Mouse (Mus musculus) heart, embryonic 15.5 days (tissue): ENCODE data around the gene Nucb1. TPM values are rescaled to one million over a fixed set of nuclear protein-coding genes. Genes with fewer than 3 reads are reported as not detected.
"Not testable (repeated sequence)": the region's sequence is repeated elsewhere in the genome, so short reads cannot be mapped to it uniquely, and the experiment has no call there.

Experiments used
- ATAC-seq: fragments of 200-750 bp; cut with Nextera tagmentation; replicated peaks from 2 replicates; pipeline ENCODE4 v1.8.0; 2017; ENCODE audit warnings: low read depth, moderate TSS enrichment; ENCODE audit not compliant: insufficient number of reproducible peaks, insufficient read depth, low FRiP score
- H3K27ac ChIP-seq: fragments of 300-500 bp; sonication (generic); 2 replicates; pipeline ENCODE4 v1.5.1; 2015; ENCODE audit warnings: mild to moderate bottlenecking, inconsistent platforms
- H3K27me3 ChIP-seq: fragments of 300-500 bp; sonication (generic); 2 replicates; pipeline ENCODE4 v1.6.1; 2015; ENCODE audit warnings: inconsistent platforms
- H3K36me3 ChIP-seq: fragments of 300-500 bp; sonication (generic); 2 replicates; pipeline ENCODE4 v1.6.1; 2015; ENCODE audit warnings: mild to moderate bottlenecking, inconsistent platforms
- H3K4me1 ChIP-seq: fragments of 300-500 bp; sonication (generic); replicated peaks from 2 replicates; pipeline ENCODE4 v1.6.1; 2015; ENCODE audit warnings: inconsistent platforms
- H3K4me2 ChIP-seq: fragments of 300-500 bp; sonication (generic); 2 replicates; pipeline ENCODE4 v1.6.1; 2015; ENCODE audit warnings: inconsistent platforms, mild to moderate bottlenecking, moderate library complexity
- H3K4me3 ChIP-seq: fragments of 300-500 bp; sonication (generic); 2 replicates; pipeline ENCODE4 v1.5.1; 2015; ENCODE audit warnings: mild to moderate bottlenecking, inconsistent platforms
- H3K9ac ChIP-seq: fragments of 300-500 bp; sonication (generic); 2 replicates; pipeline ENCODE4 v1.6.1; 2015; ENCODE audit warnings: mild to moderate bottlenecking, inconsistent platforms
- H3K9me3 ChIP-seq: fragments of 300-500 bp; sonication (generic); replicated peaks from 2 replicates; pipeline ENCODE4 v1.6.1; 2016; ENCODE audit warnings: inconsistent platforms
- WGBS: fragments of 180-500 bp; shearing (Covaris S2); methylation state at CpG from one replicate; pipeline ENCODE4 v1.1.7; 2015; ENCODE audit warnings: mixed read lengths; 5-methylcytosine and 5-hydroxymethylcytosine counted together
- polyA plus RNA-seq: library from polyadenylated mRNA; unstranded; fragments of >200 nt; fragmentation: Nextera tagmentation; extraction: Ambion mirVana; gene quantifications from 2 replicates; pipeline ENCODE4 v1.2.1, GENCODE M21; 2015

Gene Nucb1
- polyA plus RNA-seq, 1 experiment from 2014 or later: 144 TPM

- WGBS: 76% methylated on average over 3 of the region's 3 CpGs
These were observed 28.9 kb upstream of the Nucb1 start for GRCm38 (mm10) chr7:45539095-45539494.

GRCm38 (mm10) chr7:45538163-45539041 is 28.2 kb upstream of the Nucb1 start:
- H3K4me1 ChIP-seq: peaks cover 8% of the 10 kb centered on the region
- ATAC-seq: peak; percentile 59
- peak overlapping the region; percentile 90 for H3K4me2 ChIP-seq
- peak overlapping the region; percentile 58 for H3K4me3 ChIP-seq
- no peaks in the 10 kb centered on the region for H3K27me3 ChIP-seq
- no peak overlapping the region for H3K27ac ChIP-seq
- H3K9me3 ChIP-seq: no peaks in the 10 kb centered on the region
- peak overlapping the region; percentile 56 for H3K9ac ChIP-seq
- 5% methylated on average over 29 of the region's 29 CpGs for WGBS
- no peaks in the 10 kb centered on the region for H3K36me3 ChIP-seq

More at GRCm38 (mm10) chr7:45539095-45539494, 28.9 kb upstream of the Nucb1 start:
- no peak overlapping the region for H3K27ac ChIP-seq
- no peaks in the 10 kb centered on the region for H3K27me3 ChIP-seq
- H3K4me2 ChIP-seq: no peak overlapping the region
- H3K36me3 ChIP-seq: no peaks in the 10 kb centered on the region
- no peak overlapping the region for H3K4me3 ChIP-seq
- no peaks in the 10 kb centered on the region for H3K9me3 ChIP-seq
- ATAC-seq: no peak
- H3K4me1 ChIP-seq: peaks cover 8% of the 10 kb centered on the region
- no peak overlapping the region for H3K9ac ChIP-seq

- Histone ChIP-seq H3K36me3 (no peaks in the 10 kb centered on the region), H3K27ac (no peak overlapping the region), H3K4me2 (peak overlapping the region; percentile 90), H3K9me3 (no peaks in the 10 kb centered on the region), H3K27me3 (no peaks in the 10 kb centered on the region), H3K9ac (0 out of 2 replicates have a peak overlapping the region, but pooled peaks have one; percentile 56), H3K4me1 (peaks cover 8% of the 10 kb centered on the region), H3K4me3 (peak overlapping the region; percentile 58)
- ATAC-seq: no peak
- WGBS: 85% methylated on average over 10 of the region's 10 CpGs
These were observed 27.4 kb upstream of the Nucb1 start for GRCm38 (mm10) chr7:45537602-45538001.

- Histone ChIP-seq H3K9me3 (no peaks in the 10 kb centered on the region), H3K4me1 (peaks cover 9% of the 10 kb centered on the region), H3K4me3 (no peak overlapping the region), H3K36me3 (no peaks in the 10 kb centered on the region), H3K4me2 (no peak overlapping the region), H3K27me3 (no peaks in the 10 kb centered on the region), H3K9ac (no peak overlapping the region), H3K27ac (no peak overlapping the region)
- WGBS: 75% methylated on average over 1 of the region's 1 CpGs
- ATAC-seq: no peak
These were observed 25.5 kb upstream of the Nucb1 start for GRCm38 (mm10) chr7:45535676-45536075.

- no peak overlapping the region for H3K4me3 ChIP-seq
- H3K4me2 ChIP-seq: peak overlapping the region; percentile 23; the same call in 1 of the 2 replicates
- H3K4me1 ChIP-seq: peaks cover 17% of the 10 kb centered on the region
- H3K9me3 ChIP-seq: no peaks in the 10 kb centered on the region
- no peaks in the 10 kb centered on the region for H3K36me3 ChIP-seq
- no peak for ATAC-seq
- no peaks in the 10 kb centered on the region for H3K27me3 ChIP-seq
- H3K9ac ChIP-seq: no peak overlapping the region
- WGBS: 39% methylated on average over 2 of the region's 2 CpGs
- peak overlapping the region; percentile 51 for H3K27ac ChIP-seq
These were observed 20.4 kb upstream of the Nucb1 start for GRCm38 (mm10) chr7:45530643-45531042.

- Histone ChIP-seq H3K4me1 (peaks cover 28% of the 10 kb centered on the region), H3K9ac (no peak overlapping the region), H3K9me3 (no peaks in the 10 kb centered on the region), H3K27ac (peak overlapping the region; percentile 61), H3K4me2 (peak overlapping the region; percentile 23), H3K4me3 (no peak overlapping the region), H3K36me3 (no peaks in the 10 kb centered on the region), H3K27me3 (no peaks in the 10 kb centered on the region)
- no peak for ATAC-seq
- 7% methylated on average over 6 of the region's 6 CpGs for whole genome bisulfite sequencing
These were observed 19.3 kb upstream of the Nucb1 start for GRCm38 (mm10) chr7:45529461-45529860.

- H3K27me3 ChIP-seq, ATAC-seq, H3K9ac ChIP-seq, H3K4me3 ChIP-seq, H3K9me3 ChIP-seq: not testable (repeated sequence)
- peak overlapping the region; percentile 98; the same call in 1 of the 2 replicates for H3K27ac ChIP-seq
- H3K4me2 ChIP-seq: 0 out of 2 replicates have a peak overlapping the region, but pooled peaks have one; percentile 84
- WGBS: 80% methylated on average over 6 of the region's 6 CpGs
- H3K4me1 ChIP-seq: peaks cover 48% of the 10 kb centered on the region
- H3K36me3 ChIP-seq: peaks cover 17% of the 10 kb centered on the region
These were observed 17.0 kb upstream of the Nucb1 start for GRCm38 (mm10) chr7:45527169-45527568.

- no peak for ATAC-seq
- peaks cover 50% of the 10 kb centered on the region for H3K4me1 ChIP-seq
- peak overlapping the region; percentile 91 for H3K9ac ChIP-seq
- peak overlapping the region; percentile 98 for H3K27ac ChIP-seq
- 21% methylated on average over 7 of the region's 7 CpGs for WGBS
- peaks cover 17% of the 10 kb centered on the region for H3K36me3 ChIP-seq
- H3K9me3 ChIP-seq: no peaks in the 10 kb centered on the region
- H3K27me3 ChIP-seq: no peaks in the 10 kb centered on the region
- peak overlapping the region; percentile 95 for H3K4me3 ChIP-seq
- peak overlapping the region; percentile 84 for H3K4me2 ChIP-seq
These were observed 16.4 kb upstream of the Nucb1 start for GRCm38 (mm10) chr7:45526474-45527120.

- ATAC-seq: peak; percentile 86
- Histone ChIP-seq H3K9me3 (no peaks in the 10 kb centered on the region), H3K27me3 (no peaks in the 10 kb centered on the region), H3K9ac (peak within 1 kb of the TSS; percentile 91), H3K4me1 (peaks cover 50% of the 10 kb centered on the region), H3K4me3 (peak within 1 kb of the TSS; percentile 95), H3K4me2 (peak within 1 kb of the TSS; percentile 84), H3K27ac (peak within 1 kb of the TSS; percentile 98), H3K36me3 (peaks cover 17% of the 10 kb centered on the region)
- under 1% methylated on average over 54 of the region's 54 CpGs for WGBS
These were observed 15.7 kb upstream of the Nucb1 start, which contains the start of the genes Ppp1r15a and Plekha4 for GRCm38 (mm10) chr7:45525809-45526473. Gene Ppp1r15a (minus strand): TSS chr7:45526268. Gene Plekha4 (plus strand): TSS chr7:45526330.

GRCm38 (mm10) chr7:45524841-45525621 is 14.8 kb upstream of the Nucb1 start:
- 12% methylated on average over 12 of the region's 12 CpGs for WGBS
- Histone ChIP-seq H3K4me3 (peak overlapping the region; percentile 95), H3K36me3 (peaks cover 17% of the 10 kb centered on the region), H3K4me1 (peaks cover 43% of the 10 kb centered on the region), H3K9me3 (no peaks in the 10 kb centered on the region), H3K27ac (peak overlapping the region; percentile 98), H3K9ac (peak overlapping the region; percentile 91), H3K27me3 (no peaks in the 10 kb centered on the region), H3K4me2 (peak overlapping the region; percentile 84)
- no peak for ATAC-seq
